Mouse (Mus musculus): ENCODE measurements around the gene Utrn.

The Utrn gene

DNA sequence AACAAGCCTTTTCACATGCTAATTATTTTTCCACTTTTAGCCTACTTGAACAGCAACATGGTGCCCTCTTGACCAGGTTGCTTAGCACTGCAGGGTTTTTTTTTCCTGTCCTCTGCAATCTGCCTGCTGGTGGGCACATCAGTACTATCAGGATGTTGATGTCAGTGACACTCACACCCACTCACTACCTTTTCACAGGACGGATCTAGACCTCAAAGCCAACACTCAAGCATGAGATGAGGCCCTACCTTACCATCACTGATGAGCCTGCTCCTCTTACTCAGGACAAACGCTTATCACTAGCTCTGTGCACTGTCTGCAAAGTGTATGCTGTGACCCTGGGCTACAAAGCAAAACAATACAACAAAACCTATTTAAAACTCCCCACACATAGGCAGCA lies 63.3 kb downstream of the Utrn start:
- in situ Hi-C loops (cut with MboI; ENCODE audit: low sequenced_read_pairs) = no loop called here

DNA sequence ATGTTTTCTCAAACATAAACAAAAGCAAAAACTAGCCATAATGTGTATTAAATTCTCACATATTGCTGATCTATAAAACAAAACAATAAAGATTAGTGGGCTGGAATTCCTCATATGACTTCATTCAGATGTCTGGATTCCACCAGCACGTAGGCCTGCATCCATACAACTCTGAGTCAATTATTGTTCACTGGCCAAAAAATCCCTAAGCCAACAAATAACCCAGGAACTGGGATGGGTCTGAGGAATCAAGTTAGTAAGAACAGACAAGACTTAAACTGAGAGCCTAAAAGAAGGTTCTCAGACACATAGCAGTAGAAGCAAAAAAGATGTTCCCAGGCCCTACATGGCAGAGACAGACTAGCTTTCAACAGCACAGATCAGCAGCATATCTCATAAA lies 65.2 kb downstream of the Utrn start:
- in situ Hi-C loops (cut with MboI; ENCODE audit: low sequenced_read_pairs) = no loop called here

DNA sequence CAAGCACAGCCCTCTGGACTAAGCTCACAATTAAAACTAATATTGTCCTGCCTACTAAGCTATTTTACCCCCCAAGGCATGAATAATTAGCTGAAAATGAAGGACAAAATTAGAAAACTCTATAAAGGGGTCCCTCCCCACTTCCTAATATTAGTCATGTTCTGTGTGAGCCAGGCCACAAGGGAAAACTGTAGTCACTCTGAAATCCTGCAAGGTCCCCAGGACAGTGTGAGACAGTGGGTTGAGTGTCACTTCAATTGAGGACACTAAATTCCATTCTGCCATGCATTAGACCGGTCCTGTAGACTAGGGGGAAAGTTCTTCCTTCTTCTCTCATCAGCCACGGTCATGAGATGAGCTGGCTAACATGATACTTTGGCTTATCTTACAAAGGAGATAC lies 69.7 kb downstream of the Utrn start:
- in situ Hi-C loops (cut with MboI; ENCODE audit: low sequenced_read_pairs) = no loop called here

DNA sequence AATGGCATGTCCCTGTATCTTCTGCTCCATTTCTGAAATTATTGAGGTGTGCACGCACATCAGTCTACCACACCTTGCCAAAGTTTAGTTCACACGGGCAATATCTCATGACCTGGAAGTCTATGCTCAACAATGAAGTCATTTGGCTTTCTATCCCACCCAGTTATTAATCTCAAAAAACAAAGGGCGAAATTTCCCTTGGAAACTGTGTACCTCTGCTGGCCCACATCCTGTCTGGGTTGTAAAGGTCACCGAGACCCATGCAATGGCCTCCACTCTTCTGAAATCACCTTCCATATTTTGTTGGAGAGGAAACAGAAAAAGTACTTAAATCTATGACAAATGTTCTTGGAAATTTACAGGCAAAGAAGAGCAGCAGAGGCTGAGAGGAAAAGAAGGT lies 70.9 kb downstream of the Utrn start:
- in situ Hi-C loops (cut with MboI; ENCODE audit: low sequenced_read_pairs) = no loop called here

DNA sequence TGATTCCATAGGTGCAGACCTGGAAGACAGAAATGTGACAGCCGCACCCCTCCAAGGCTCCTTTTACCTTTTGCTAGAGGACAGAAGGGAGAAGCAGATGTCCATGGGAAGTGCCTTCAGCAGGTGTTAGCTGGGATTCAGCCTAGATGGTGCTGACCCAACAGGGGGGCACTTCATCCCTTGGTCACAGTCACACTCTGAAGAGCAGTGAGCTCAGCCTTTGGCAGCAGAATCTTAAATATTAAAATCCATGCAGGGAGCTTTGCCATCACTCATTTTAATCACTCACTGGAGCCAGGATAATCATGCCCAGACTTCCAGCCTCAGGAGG lies 72.7 kb downstream of the Utrn start:
- in situ Hi-C loops (cut with MboI; ENCODE audit: low sequenced_read_pairs) = no loop called here

DNA sequence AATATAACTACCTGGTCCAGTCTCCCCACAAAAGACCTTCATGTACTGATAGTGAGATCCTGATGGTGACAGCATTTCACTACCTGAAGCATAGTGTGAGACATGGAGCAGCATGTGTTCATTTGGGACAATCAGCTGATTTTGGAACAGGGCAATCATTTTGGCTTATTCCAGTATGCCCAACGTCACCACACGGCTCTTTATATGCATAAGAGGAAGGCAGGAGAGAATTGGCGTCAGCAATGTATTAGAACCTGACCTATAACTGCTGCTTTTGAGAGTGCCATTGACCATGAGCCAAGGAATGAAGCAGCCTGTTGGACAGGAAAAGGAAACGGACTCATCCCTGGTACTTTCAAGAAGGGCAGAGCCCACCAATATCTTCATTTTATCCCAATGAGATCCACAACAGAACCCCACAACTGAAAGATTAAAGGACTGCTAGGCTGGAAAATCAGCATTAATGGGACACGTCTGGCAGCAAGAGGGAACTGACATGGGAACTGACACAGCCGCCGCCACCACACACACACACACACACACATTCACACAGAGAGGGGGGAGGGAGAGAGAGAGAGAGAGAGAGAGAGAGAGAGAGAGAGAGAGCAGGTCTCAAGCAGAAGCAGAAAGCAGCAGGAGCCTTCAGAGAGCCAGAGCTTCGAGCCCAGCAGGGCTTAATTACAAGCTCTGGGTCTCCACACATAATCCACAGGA lies 73.2 kb downstream of the Utrn start:
- in situ Hi-C loops (cut with MboI; ENCODE audit: low sequenced_read_pairs) = no loop called here

DNA sequence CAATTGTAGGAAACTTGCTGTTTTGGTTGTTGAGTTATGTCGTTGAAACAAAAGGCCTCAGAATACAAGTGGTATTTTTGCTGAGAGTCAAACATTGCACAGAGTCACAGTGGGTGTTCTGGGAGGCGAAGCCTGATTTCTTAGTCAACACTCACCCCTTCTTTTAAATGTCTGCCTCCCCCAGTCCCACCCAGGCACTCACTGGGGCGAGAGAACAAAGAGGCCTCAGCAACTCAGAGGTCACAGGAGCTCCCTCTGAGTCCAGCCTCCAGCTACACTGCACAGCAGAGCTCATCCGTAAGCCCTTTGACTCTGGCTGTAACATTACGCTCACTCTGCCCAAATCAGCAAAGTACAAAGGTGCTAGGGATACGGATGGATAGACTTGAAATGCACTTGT lies 77.1 kb downstream of the Utrn start:
- in situ Hi-C loops (cut with MboI; ENCODE audit: low sequenced_read_pairs) = no loop called here

DNA sequence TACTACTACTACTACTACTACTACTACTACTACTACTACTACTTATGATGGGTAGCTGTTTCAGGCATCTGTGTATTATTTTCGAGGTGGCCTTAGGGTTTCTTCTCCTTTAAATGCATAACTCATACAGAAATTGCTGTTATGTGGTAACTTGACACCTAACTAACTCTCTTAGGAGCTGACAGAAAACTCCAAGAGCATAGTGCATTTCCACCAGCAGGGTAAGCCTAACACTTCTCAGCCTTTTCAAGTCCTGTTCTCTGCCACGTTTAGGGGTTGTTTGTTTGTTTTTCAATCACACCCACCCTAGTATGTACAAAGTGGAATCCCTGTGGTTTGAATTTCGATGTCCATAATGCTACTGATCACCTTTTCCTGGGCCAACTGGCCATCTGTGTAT lies 78.3 kb downstream of the Utrn start:
- in situ Hi-C loops (cut with MboI; ENCODE audit: low sequenced_read_pairs) = no loop called here

DNA sequence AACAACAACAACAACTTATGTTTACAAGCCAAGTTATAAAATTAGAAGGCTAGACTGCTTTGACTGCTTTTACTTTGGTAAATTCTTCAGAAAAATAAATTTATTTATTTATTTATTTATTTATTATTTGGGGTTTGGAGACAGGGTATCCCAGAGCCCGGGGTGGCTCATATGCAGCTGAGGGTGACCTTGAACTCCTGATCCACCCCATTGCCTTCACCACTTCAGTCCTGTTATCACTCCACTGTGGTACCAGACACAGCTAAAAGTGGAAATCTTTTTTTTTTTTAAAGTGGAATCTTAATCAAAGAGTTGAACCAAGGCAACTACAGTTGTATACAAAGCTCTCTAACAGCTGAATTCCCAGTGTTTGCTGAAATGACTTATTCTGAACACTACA lies 80.6 kb downstream of the Utrn start:
- in situ Hi-C loops (cut with MboI; ENCODE audit: low sequenced_read_pairs) = no loop called here

DNA sequence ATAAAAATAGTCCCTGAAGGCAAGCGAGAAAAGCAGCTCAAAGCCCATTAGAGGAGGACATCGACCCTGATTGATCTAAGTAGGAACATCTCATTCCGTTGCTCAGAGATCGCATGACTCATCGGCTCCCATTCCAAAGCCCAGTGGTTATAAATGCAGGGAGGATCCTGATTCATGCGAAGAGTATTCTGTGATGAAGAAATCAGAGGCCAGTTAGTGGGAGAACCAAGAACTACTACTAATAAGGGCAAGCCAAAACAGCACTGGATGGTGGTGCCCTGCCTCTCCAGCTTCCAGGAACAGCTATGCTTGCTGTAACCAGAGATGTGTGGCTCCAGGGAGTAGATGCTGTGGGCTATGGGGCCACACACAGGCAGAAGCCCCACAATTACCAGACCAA lies 81.2 kb downstream of the Utrn start:
- in situ Hi-C loops (cut with MboI; ENCODE audit: low sequenced_read_pairs) = no loop called here

DNA sequence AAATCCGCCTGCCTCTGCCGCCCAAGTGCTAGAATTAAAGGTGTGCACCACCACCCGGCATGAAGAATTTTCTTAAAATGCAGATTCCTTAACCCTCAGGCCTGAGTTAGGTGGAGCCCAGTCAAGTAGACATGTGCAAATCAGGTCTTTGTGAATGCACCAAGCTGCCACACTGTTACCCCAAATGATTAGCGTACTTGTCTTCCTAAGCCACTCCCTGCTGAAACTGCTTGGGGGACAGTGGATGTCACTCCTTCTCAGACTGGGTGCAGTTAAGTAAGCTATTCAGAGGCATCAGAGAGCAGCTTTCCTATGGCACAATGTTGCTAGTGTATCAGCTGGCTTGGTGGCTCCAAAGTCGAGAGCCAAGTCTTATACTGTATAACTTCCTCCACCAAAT lies 83.9 kb downstream of the Utrn start:
- in situ Hi-C loops (cut with MboI; ENCODE audit: low sequenced_read_pairs) = no loop called here

DNA sequence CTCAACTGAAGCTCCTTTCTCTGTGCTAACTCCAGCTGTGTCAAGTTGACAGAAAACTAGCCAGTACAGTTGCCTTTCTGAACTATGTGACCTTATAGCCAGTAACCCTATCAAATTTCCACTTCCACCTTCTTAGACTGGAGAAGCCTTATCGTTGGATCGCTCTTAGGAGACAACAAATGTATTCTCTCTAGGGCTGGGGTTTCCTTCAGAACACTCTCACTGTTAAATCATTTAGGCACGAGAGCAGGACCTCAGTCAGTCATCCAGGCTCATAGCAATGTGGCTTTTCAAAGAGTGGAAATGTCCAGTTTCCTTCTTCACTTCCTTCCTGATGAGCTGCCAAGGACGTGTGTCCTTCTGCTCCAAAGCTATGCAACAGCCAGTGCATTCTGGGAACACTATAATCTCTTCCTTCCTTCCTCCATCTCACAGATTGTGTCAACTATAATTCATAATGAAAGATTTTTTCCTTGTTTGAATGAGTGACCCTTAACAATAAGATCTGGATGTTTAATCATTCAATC lies 87.7 kb downstream of the Utrn start:
- in situ Hi-C loops (cut with MboI; ENCODE audit: low sequenced_read_pairs) = no loop called here

DNA sequence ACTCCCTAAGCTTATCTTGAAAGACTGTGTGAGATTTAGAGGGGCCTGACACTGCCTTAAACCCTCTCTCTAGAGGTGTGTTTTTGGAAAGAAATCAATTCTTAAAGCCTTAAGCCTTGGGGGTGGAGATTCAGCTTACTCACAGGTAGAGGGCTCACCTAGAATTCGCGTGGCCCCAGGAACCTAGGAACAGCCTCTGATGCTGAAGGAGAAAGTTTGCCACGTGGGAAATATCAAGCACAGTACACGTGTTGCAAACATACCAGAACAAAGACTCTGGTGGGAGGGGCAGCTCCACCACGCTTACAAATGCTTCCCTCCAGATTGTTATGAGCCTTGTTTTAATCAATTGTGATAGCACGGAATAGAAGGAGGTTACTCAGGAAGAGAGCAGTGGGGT lies 96.0 kb downstream of the Utrn start:
- in situ Hi-C loops (cut with MboI; ENCODE audit: low sequenced_read_pairs) = no loop called here

DNA sequence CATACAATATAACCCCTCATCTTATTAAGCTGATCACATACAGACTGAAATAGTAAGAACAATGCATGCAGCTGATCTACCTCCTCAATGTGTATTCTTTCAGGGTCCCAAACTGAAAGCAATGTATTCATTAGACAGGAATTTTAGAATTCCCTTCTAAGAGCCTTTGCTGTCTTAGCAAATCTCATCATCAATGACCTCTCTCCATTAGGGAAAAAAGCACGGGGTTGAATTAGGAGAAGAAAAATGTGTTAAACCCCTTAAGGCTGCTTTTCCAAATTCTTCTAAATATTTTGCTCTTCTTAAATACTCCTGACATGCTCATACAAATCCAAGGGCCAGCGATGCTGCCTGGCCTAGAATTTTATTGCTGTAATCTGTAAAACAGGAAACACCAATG lies 97.7 kb downstream of the Utrn start:
- in situ Hi-C loops (cut with MboI; ENCODE audit: low sequenced_read_pairs) = no loop called here

DNA sequence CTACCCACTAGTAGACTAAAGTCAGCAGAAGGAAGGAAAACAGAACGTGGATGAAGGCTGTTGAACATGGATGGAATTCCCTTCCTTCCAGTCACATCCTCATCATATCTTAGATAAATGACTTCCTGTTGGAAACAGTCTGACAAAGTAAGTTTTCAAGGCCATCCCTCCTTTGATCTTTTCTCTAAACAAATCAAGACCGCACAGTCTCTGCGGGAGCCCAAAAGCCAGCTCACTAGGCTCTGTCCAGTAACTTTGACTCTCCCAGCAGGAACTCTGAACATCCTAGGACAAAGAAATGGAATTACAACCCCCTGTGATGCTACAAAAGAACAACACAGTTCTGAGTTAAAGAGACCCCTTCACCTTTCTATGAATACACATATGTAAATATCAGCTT lies 106.5 kb downstream of the Utrn start:
- in situ Hi-C loops (cut with MboI; ENCODE audit: low sequenced_read_pairs) = no loop called here

DNA sequence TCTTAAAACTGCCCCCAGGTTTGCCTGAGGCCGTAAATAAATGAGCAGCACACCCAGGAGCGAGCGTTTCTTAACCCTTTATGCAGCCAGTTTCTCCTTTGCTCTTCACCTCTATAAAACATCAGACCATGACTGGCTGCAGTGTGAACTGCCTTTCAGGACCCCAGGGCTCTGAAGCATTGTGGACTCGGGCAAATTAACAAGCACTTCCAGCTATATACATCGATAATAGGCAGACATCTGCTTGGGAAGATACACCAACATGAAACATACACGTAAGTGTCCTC lies 110.5 kb downstream of the Utrn start:
- in situ Hi-C loops (cut with MboI; ENCODE audit: low sequenced_read_pairs) = no loop called here

DNA sequence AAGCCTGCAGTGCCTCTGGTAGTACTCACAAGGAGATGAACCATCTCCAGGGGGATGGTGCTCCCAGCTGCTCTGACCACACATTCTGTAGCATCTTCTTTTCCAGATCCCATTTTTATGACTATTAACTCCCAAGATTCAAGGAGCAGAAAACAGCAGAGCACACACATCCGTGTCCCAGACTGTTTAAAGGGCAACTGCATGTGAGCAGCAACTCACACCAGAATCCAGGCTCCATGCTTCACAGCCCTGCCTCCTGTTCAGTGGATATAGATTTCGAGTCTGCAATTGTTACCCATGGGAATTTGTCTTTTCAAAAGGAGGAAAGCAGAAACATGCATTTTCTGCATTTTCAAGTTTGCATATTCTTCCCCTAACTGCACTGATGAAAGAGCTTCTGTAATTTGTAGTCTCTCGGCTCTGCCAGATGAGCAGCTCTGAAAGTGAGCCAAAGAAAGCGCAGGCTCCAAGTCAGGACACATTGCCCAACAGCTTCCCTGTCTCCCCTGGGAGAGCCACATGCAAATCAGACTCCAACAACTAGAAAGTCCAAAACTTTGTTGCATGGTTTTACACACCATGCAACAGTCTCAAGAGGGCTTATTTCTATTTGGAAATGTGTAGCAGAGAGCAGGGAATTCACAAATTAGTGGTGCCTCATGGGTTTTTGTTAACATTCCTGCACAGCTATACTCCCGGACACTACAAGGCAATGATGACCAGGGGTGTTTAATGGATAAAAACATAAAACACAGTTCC lies 111.0 kb downstream of the Utrn start:
- in situ Hi-C loops (cut with MboI; ENCODE audit: low sequenced_read_pairs) = no loop called here

DNA sequence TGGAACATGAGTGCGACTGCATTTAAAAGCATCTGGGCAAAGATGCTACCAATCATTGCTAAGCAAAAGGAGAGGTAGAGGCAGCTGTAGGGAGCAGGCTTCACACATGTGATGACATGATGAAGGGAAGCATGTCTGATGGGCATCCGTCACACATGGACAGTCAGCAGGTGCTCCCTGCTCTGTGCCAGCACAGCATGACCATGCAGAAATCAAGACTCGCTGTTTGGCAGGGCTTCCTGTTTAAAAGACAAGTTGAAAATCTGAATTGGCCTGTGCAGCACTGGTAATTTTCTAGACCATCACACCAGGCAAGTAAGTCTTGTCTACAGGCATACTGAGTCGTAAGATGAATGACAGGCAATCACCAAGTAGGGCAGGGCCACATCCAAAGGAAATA lies 112.5 kb downstream of the Utrn start:
- in situ Hi-C loops (cut with MboI; ENCODE audit: low sequenced_read_pairs) = no loop called here

DNA sequence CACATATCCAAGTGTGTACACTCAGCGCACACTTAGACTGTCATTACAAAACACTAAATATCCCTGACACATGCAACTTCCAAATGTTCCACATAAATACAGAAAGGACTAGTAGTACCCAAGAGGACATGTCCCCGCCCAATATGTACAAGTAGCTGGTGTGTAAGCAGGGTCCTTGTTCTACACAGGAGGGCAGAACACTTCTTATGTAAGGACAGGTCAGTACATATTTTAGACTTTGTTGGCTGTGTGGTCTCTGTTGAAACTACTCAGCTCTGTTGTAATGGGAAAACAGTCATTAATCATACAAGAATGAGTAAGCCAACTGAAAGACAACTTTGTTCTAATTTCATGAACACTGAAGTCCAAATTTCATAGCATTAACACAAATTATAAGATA lies 114.3 kb downstream of the Utrn start:
- in situ Hi-C loops (cut with MboI; ENCODE audit: low sequenced_read_pairs) = no loop called here

DNA sequence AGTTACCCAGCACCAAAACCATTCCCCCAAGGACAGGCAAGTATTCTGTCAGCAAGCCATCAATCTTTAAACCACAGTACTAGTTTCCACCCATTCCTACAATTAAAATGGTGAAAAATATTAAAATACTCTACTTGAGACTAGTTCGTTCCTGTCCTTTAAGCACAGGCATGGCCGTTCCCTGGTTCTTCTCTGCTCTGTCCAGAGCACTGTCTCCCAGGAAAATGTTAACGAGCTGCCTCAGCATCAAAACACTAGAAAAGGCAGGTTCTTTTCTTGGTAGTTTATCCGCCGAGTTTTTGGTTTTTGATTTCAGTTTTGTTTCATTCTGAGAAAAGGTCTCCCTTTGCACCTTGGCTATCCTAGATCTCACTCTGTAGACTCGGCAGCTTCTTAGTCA lies 115.0 kb downstream of the Utrn start:
- in situ Hi-C loops (cut with MboI; ENCODE audit: low sequenced_read_pairs) = no loop called here

DNA sequence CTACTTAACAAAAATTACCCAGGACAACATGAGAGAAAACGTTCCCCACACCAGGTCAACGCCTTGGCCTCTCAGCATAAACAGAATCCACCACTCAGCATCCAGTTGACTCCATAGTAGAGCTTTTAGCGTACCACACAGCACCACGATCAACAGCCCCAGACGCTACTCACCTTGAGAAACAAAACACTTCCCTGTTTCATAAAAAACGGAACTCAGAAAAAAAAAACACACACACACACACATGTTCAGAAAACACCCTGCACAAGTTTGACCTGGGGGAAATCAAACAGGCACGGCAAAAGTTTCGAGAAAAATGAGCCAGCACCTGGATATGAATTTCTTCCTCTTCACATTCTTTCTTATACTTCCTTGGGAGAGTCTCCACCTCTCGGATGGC lies 125.4 kb downstream of the Utrn start:
- in situ Hi-C loops (cut with MboI; ENCODE audit: low sequenced_read_pairs) = no loop called here

DNA sequence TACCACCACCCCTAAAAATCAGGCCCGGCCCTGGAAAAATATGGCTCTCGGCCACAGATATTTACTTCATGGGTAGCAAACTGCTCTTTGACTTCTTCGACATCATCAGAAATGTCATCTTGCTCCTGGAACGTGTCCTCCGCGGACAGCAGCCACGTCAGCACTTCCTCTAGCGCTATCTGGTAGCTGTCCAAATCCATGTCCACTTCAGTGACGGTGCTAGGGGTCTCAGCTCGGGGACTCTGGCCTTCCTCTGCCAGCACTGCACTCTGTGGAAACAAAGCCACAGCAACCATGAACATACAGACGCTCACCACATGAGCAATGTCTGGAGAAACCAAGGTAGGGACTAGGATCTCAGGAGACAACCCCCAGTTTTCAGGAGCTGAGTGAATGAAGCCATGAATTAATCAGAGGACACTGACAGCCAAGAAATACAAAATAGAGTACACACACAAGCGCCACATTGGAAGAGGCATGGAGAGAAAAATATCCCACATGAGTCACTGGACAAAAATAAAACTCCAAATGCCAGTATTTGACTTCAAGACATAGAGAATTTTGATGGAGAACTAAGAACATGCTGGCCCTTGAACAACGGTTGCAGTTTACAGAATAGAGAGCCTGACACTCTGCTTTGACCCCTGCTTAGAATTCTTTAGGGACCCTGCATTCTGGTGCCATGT lies 129.7 kb downstream of the Utrn start:
- in situ Hi-C loops (cut with MboI; ENCODE audit: low sequenced_read_pairs) = no loop called here
